Mouse (Mus musculus): ENCODE measurements around the gene Gm45753. TPM values are rescaled to one million over a fixed set of nuclear protein-coding genes. Genes with fewer than 3 reads are reported as not detected.

Gene Gm45753
- polyA plus RNA-seq, 1 experiment from 2014 or later = 41.6 TPM

DNA sequence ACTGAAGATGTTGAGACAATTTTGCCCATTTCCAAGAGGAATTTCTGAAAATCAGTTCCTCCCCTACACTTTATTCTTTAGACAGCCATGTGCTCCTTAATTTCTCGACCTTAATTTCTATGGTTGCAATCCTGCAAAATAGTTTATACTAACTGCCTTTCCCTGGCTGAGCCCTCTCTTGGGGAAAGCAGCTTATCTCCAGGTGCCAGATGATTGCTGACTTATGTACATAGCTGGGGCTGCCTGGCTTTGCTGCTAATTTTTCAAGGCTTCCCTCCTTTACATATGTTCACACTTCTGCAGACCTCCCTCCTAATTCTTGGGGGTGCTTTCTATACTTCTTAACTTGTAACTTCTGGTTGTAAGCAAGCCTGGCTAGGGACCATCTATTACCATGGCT is 12.7 kb upstream of the Gm45753 start:
- Histone ChIP-seq H3K9me3 (ENCODE audit: low read length) (no peaks in the 10 kb centered on the region), H3K4me2 (ENCODE audit: low read depth, low read length) (no peak overlapping the region), H3K4me1 (ENCODE audit: insufficient read depth) (0 out of 2 replicates have a peak, but pooled peaks cover 2% of the 10 kb centered on the region), H3K27me3 (ENCODE audit: insufficient read depth, low read length) (no peaks in the 10 kb centered on the region), H3K9ac (replicated peaks) (no peak overlapping the region), H3K27ac (ENCODE audit: low read depth) (no peak overlapping the region), H3K36me3 (replicated peaks; ENCODE audit: insufficient read depth, low read length) (no peaks in the 10 kb centered on the region), H3K4me3 (ENCODE audit: low read depth, low read length) (no peak overlapping the region)
- TF ChIP-seq CTCF (IDR thresholded peaks at IDR 0.05; ENCODE audit: low read depth) = no peak
- TF ChIP-seq EP300 (IDR thresholded peaks at IDR 0.05; ENCODE audit: low read depth) = no peak
- 62% methylated on average over 1 of the region's 1 CpGs for WGBS (ENCODE audit: insufficient replicate concordance)
- DNase-seq = no peak
- no peak for ATAC-seq

- 84% methylated on average over 4 of the region's 4 CpGs for WGBS (ENCODE audit: insufficient replicate concordance)
- Histone ChIP-seq H3K9me3 (ENCODE audit: low read length) (no peaks in the 10 kb centered on the region), H3K9ac (replicated peaks) (no peak overlapping the region), H3K4me3 (ENCODE audit: low read depth, low read length) (no peak overlapping the region), H3K4me1 (ENCODE audit: insufficient read depth) (no peaks in the 10 kb centered on the region), H3K27ac (ENCODE audit: low read depth) (no peak overlapping the region), H3K36me3 (replicated peaks; ENCODE audit: insufficient read depth, low read length) (no peaks in the 10 kb centered on the region), H3K27me3 (ENCODE audit: insufficient read depth, low read length) (no peaks in the 10 kb centered on the region), H3K4me2 (ENCODE audit: low read depth, low read length) (no peak overlapping the region)
- TF ChIP-seq CTCF (IDR thresholded peaks at IDR 0.05; ENCODE audit: low read depth) (no peak), EP300 (IDR thresholded peaks at IDR 0.05; ENCODE audit: low read depth) (no peak)
- DNase-seq = no peak
- no peak for ATAC-seq
Measured at GRCm38 (mm10) chr8:45310967-45311366, 2.7 kb upstream of the Gm45753 start.

GRCm38 (mm10) chr8:45305479-45305878 is 2.8 kb downstream of the Gm45753 start:
- DNase-seq = no peak
- WGBS (ENCODE audit: insufficient replicate concordance) = 77% methylated on average over 1 of the region's 1 CpGs
- TF ChIP-seq CTCF (IDR thresholded peaks at IDR 0.05; ENCODE audit: low read depth) (no peak), EP300 (IDR thresholded peaks at IDR 0.05; ENCODE audit: low read depth) (no peak)
- no peaks in the 10 kb centered on the region for H3K27me3 ChIP-seq (ENCODE audit: insufficient read depth, low read length)
- H3K4me2 ChIP-seq (ENCODE audit: low read depth, low read length) = no peak overlapping the region
- H3K36me3 ChIP-seq (replicated peaks; ENCODE audit: insufficient read depth, low read length) = no peaks in the 10 kb centered on the region
- peaks cover 3% of the 10 kb centered on the region for H3K4me1 ChIP-seq (ENCODE audit: insufficient read depth)
- no peaks in the 10 kb centered on the region for H3K9me3 ChIP-seq (ENCODE audit: low read length)
- 0 out of 2 replicates have a peak overlapping the region, but pooled peaks have one; percentile 8 for H3K27ac ChIP-seq (ENCODE audit: low read depth)
- peak; percentile 62 for ATAC-seq
- H3K4me3 ChIP-seq (ENCODE audit: low read depth, low read length) = no peak overlapping the region
- H3K9ac ChIP-seq (replicated peaks) = no peak overlapping the region

DNA sequence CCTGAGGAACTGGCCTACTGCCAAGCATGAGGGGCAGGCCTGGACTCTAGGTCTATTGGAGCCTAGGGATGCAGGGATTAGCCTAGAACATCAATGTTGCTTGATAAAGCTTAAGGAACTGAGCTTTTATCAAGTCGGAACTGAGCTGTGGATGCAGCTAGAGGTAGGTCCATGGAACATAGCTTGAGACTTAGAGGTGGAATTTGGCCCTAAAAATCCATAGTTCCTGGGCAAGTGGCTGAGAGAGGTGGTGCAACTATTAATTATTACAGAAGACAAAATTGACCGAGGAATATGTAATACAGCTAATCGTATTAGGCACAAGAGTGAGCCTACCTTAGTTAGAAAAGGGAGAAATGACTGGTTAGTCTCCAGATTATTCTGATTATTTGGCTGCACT is 3.9 kb downstream of the Gm45753 start:
- H3K36me3 ChIP-seq (replicated peaks; ENCODE audit: insufficient read depth, low read length) = no peaks in the 10 kb centered on the region
- H3K27ac ChIP-seq (ENCODE audit: low read depth) = no peak overlapping the region
- WGBS (ENCODE audit: insufficient replicate concordance) = 62% methylated on average over 3 of the region's 3 CpGs
- no peak overlapping the region for H3K4me2 ChIP-seq (ENCODE audit: low read depth, low read length)
- H3K9me3 ChIP-seq (ENCODE audit: low read length) = no peaks in the 10 kb centered on the region
- TF ChIP-seq CTCF (IDR thresholded peaks at IDR 0.05; ENCODE audit: low read depth) = no peak
- TF ChIP-seq EP300 (IDR thresholded peaks at IDR 0.05; ENCODE audit: low read depth) = no peak
- H3K4me1 ChIP-seq (ENCODE audit: insufficient read depth) = peaks cover 3% of the 10 kb centered on the region
- H3K4me3 ChIP-seq (ENCODE audit: low read depth, low read length) = no peak overlapping the region
- no peaks in the 10 kb centered on the region for H3K27me3 ChIP-seq (ENCODE audit: insufficient read depth, low read length)
- no peak overlapping the region for H3K9ac ChIP-seq (replicated peaks)
- DNase-seq = peak; percentile 22
- ATAC-seq = peak; percentile 72

GRCm38 (mm10) chr8:45302390-45302789 is 5.9 kb downstream of the Gm45753 start:
- DNase-seq = no peak
- TF ChIP-seq EP300 (IDR thresholded peaks at IDR 0.05; ENCODE audit: low read depth) (no peak), CTCF (IDR thresholded peaks at IDR 0.05; ENCODE audit: low read depth) (no peak)
- Histone ChIP-seq H3K27ac (ENCODE audit: low read depth) (no peak overlapping the region), H3K9me3 (ENCODE audit: low read length) (no peaks in the 10 kb centered on the region), H3K27me3 (ENCODE audit: insufficient read depth, low read length) (no peaks in the 10 kb centered on the region), H3K9ac (replicated peaks) (no peak overlapping the region), H3K4me3 (ENCODE audit: low read depth, low read length) (no peak overlapping the region), H3K4me1 (ENCODE audit: insufficient read depth) (peaks cover 3% of the 10 kb centered on the region), H3K4me2 (ENCODE audit: low read depth, low read length) (no peak overlapping the region), H3K36me3 (replicated peaks; ENCODE audit: insufficient read depth, low read length) (no peaks in the 10 kb centered on the region)
- ATAC-seq = no peak
- 86% methylated on average over 8 of the region's 8 CpGs for WGBS (ENCODE audit: insufficient replicate concordance)

DNA sequence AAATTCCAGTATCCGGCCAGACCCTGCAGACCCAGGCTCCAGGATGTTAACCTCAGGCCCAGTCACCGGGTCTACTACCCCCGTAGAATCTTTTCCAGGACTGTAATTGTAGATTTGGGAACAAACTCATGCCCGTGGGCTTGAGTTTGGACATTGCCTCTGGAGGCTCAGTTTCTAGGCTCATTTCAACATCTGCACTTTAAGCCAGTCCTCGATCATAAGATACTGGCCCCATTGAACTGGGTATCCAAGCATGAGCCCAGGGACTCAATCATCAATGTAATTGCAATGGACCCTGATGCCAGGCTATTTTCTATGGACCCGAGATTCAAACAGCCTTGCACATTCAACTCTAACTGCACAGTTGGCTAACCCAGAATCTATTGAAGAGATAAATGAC is 13.0 kb downstream of the Gm45753 start:
- no peak for TF ChIP-seq EP300 (IDR thresholded peaks at IDR 0.05; ENCODE audit: low read depth)
- no peak for TF ChIP-seq CTCF (IDR thresholded peaks at IDR 0.05; ENCODE audit: low read depth)
- no peak overlapping the region for H3K4me3 ChIP-seq (ENCODE audit: low read depth, low read length)
- H3K9me3 ChIP-seq (ENCODE audit: low read length) = no peaks in the 10 kb centered on the region
- DNase-seq (no peak), ATAC-seq (no peak)
- H3K27me3 ChIP-seq (ENCODE audit: insufficient read depth, low read length) = no peaks in the 10 kb centered on the region
- no peaks in the 10 kb centered on the region for H3K36me3 ChIP-seq (replicated peaks; ENCODE audit: insufficient read depth, low read length)
- peaks cover 3% of the 10 kb centered on the region; the same call in 1 of the 2 replicates for H3K4me1 ChIP-seq (ENCODE audit: insufficient read depth)
- H3K9ac ChIP-seq (replicated peaks) = no peak overlapping the region
- H3K4me2 ChIP-seq (ENCODE audit: low read depth, low read length) = no peak overlapping the region
- H3K27ac ChIP-seq (ENCODE audit: low read depth) = 0 out of 2 replicates have a peak overlapping the region, but pooled peaks have one; percentile 22
- WGBS (ENCODE audit: insufficient replicate concordance) = 66% methylated on average over 6 of the region's 6 CpGs

DNA sequence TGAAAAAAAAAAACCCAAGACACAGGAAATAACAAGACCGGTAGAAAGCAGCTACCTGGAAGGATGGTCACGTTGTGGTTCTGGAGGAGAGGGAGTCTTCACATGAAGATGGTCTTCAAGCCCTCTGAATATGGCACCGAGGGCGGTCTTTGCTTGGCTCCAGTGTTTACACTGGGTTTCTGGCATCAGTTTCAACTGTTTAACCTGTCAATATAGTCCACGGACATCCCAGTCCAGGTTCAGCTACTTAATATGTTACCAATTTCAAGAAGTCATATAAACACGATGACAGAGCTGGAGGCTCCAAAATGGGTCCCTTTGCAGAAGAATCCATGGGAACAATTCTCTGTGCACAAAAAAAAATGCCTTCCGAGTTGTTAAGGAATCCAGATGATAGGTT is 13.6 kb downstream of the Gm45753 start, which contains the start of gene Klkb1:
TSS of gene Klkb1 (minus strand) at position 173 of the 400 bp plus-strand sequence.
- H3K27ac ChIP-seq (ENCODE audit: low read depth) = peak within 1 kb of the TSS; percentile 63
- peaks cover 3% of the 10 kb centered on the region; the same call in 1 of the 2 replicates for H3K4me1 ChIP-seq (ENCODE audit: insufficient read depth)

More for the DNA sequence above, 13.6 kb downstream of the Gm45753 start, which contains the start of gene Klkb1:
- Histone ChIP-seq H3K9me3 (ENCODE audit: low read length) (no peaks in the 10 kb centered on the region), H3K36me3 (replicated peaks; ENCODE audit: insufficient read depth, low read length) (no peaks in the 10 kb centered on the region), H3K9ac (replicated peaks) (no peak within 1 kb of the TSS), H3K27me3 (ENCODE audit: insufficient read depth, low read length) (no peaks in the 10 kb centered on the region), H3K4me3 (ENCODE audit: low read depth, low read length) (peak within 1 kb of the TSS; percentile 34), H3K4me2 (ENCODE audit: low read depth, low read length) (peak within 1 kb of the TSS; percentile 39)
- WGBS (ENCODE audit: insufficient replicate concordance) = 58% methylated on average over 7 of the region's 7 CpGs
- TF ChIP-seq CTCF (IDR thresholded peaks at IDR 0.05; ENCODE audit: low read depth) = no peak
- TF ChIP-seq EP300 (IDR thresholded peaks at IDR 0.05; ENCODE audit: low read depth) = peak; percentile 16; the same call in 1 of the 2 replicates
- peak; percentile 94 for ATAC-seq
- DNase-seq = peak; percentile 37
